Mouse (Mus musculus) ES-E14 (cell line): ENCODE measurements around the gene Xpa.

Experiments
- CHD2 ChIP-seq: IDR thresholded peaks from 2 replicates; pipeline ENCODE4 v1.6.1; 2014; ENCODE audit warnings: mild to moderate bottlenecking, low read depth, low read length, inconsistent platforms
- HCFC1 ChIP-seq: IDR thresholded peaks from 2 replicates; pipeline ENCODE4 v1.6.1; 2012; ENCODE audit warnings: low read length, inconsistent platforms, borderline replicate concordance; ENCODE audit not compliant: insufficient read depth
- MAFK ChIP-seq: IDR thresholded peaks from 2 replicates; pipeline ENCODE4 v1.6.1; 2014; ENCODE audit warnings: mild to moderate bottlenecking, low read depth, low read length, inconsistent platforms; ENCODE audit not compliant: insufficient read depth
- ZNF384 ChIP-seq: IDR thresholded peaks from 2 replicates; pipeline ENCODE4 v1.6.1; 2012; ENCODE audit warnings: low read depth, low read length, inconsistent platforms

GRCm38 (mm10) chr4:46202562-46203126, 6.5 kb upstream of the Xpa start:
- no peak for TF ChIP-seq HCFC1
- TF ChIP-seq CHD2 = no peak
- TF ChIP-seq ZNF384 = no peak
- TF ChIP-seq MAFK = no peak
